Mouse (Mus musculus) embryo, embryonic 10.5 days (tissue): ENCODE data around the gene Il16.
"Not testable (repeated sequence)": the region's sequence is repeated elsewhere in the genome, so short reads cannot be mapped to it uniquely, and the experiment has no call there.

ENCODE experiments used
- DNase-seq: peaks from one replicate; pipeline ENCODE4 v3.0.0-alpha.2; 2015; ENCODE audit warnings: low spot score

The Il16 gene

DNA sequence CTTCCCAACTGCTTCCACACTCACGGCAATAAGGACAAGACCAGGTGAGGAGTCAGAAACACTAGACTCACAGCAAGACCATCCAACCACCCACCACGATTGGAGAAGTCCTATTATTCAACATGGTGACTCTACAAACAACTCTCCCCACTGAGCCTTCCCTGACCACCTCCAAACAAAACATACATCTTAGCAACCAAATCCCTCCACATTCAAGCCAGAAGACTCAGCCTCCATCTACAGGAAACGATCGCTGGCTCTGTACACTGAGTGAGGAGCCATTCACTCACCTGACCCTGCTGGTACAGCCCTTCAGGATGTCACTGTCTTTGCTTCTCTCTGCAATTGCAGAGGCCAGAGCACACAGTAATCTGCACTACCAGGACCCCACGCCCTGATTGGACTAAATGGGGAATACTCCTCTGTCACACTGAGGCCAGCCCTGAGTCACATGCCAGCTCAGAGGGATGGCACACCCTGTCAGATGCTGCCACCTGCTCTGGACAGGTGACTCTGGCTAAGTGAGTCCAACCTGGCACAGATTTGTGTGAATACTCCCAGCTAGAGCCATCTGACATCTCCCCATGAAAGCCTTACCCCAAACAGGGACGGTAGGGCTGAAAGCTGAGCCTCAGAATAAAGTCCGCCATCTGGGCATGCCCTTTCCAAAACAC lies 10.3 kb downstream of the Il16 start:
- no peak for DNase-seq

DNA sequence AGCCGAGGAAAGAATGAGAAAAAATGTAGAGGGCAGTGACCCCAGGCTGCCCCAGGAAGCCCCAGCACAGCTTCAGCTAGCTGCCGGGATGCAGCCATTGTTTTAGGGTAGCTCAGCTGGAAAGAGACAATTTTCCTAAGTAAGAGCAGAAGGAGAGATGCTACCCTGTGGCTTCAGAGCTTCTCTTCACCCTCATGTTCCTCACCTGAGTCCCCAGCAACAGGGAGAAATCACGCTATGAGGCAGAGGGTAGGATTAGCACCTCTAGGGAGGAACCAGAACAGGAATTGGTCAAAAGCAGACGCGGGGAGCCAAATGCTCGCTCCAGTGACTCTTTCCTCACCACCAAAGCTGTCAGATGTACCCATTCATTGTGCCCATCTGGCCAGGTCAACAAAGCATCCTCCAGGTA lies 10.8 kb downstream of the Il16 start:
- DNase-seq: no peak

GRCm38 (mm10) chr7:83734246-83734645 lies 11.3 kb downstream of the Il16 start:
- no peak for DNase-seq

GRCm38 (mm10) chr7:83732781-83733180 lies 12.7 kb downstream of the Il16 start:
- DNase-seq: no peak

DNA sequence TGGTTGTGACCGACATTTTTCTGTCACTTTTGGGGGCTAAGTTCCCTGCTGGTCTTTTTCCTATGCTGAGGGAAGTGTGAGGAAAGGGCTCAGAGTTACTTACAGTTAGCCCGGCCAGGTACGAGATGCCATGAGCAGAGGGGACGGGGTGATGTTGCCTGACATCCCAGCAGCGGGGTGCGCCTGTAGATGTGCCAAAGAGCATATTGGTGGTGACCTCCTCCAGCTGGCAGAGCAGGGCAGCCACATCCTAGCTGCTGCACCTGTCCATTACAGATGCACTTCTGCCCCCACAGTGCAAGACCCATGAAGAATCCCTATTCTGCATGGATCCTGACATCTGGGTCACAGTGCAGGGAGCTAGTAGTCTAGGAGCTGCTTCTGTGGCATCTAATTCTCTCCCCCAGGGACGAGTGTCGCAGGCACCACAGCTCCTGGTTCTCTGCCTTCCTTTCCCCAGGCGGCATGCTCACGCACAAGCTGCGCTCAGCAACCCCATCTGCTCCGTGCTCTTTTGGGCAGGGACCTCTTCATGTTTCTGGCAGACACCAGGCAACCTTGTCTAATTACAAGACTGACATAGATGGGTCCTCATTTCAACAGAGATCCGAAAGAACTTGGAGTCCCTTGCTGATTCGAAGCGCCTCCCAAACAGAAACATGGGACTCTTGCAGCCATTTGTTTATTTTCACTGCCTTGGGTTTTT lies 13.4 kb downstream of the Il16 start:
- DNase-seq: no peak

DNA sequence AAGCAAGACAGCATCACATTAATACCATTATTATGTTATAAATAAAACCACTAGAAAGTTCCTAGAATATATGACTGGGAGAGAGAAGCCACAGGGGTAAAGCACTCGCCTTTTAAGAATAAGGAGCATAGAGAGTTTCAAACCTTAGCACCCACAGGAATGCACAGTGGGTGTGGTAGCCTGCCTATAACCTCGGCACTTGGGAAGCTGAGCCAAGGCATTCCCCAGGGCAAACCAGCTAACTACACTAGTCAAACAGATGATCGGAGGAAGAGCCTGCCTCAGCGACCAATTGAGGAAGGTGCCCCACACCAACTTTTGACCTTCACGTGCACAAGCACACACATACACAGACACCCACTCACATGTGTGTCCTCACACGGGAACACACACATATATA lies 14.2 kb downstream of the Il16 start:
- DNase-seq: no peak

- DNase-seq: peak; percentile 51
Observed at GRCm38 (mm10) chr7:83726936-83727632, 18.4 kb downstream of the Il16 start.

GRCm38 (mm10) chr7:83725801-83726200 lies 19.7 kb downstream of the Il16 start:
- no peak for DNase-seq

- DNase-seq: no peak
Observed at GRCm38 (mm10) chr7:83724541-83724940, 21.0 kb downstream of the Il16 start.

GRCm38 (mm10) chr7:83723954-83724353 lies 21.6 kb downstream of the Il16 start:
- DNase-seq: no peak

DNA sequence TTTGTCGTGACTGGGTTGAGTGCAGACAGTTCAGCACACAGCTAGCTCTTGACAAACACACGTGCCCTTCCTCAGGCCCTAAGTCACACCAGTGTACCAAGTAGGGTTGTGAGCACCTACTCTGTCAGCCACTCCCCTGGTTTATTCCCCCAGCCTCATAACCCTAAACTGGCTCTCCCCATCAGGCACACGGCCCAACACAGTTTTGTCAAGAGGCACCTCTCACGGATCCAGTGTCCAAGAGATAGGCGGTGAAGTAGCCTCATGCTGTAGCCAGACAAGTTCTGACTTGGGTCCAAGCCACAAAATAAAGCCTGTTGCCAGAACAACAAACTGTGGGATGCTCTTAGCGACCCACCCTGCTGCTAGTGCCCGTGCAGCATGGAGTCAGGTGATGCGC lies 22.3 kb downstream of the Il16 start:
- DNase-seq: no peak

- no peak for DNase-seq
Observed at GRCm38 (mm10) chr7:83722485-83722884, 23.0 kb downstream of the Il16 start.

DNA sequence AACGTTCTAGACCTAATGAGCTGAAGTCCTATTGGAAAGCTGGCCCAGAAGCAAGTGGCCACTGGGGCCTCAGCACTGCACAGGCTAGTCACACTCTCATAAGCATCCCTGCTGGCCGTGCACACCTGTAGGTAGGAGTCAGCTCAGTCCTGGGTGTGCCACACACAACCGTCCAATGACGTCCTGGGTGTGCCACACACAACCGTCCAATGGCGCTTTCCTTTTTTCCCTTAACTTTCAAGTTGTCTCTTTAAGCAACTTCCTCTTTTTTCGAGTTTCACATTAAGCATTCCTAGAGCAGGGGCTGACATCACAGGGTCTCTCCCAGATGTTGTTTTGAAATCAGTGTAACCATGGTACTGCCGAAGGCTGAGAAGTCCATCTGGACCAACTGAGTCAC lies 25.3 kb downstream of the Il16 start:
- no peak for DNase-seq

- no peak for DNase-seq
Observed at GRCm38 (mm10) chr7:83717021-83717725, 28.4 kb downstream of the Il16 start.

DNA sequence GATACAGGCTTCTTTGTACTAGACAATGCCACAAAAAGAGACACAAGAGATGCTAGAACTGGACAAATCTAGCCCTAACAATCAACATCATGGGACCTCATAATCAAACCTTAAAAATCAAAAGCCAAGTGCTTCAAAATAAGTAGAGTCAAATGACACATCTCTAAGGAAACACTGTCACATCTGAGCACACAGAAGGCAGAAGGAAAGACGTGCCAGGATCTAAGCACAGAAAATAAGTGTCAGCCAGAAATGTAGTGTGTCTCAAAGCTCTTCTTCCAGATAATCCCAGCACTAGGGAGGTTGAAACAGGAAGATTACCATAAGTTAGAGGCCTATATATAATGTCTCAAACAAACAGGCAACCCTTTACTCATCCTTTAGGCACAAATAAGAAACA lies 31.9 kb downstream of the Il16 start:
- no peak for DNase-seq

DNA sequence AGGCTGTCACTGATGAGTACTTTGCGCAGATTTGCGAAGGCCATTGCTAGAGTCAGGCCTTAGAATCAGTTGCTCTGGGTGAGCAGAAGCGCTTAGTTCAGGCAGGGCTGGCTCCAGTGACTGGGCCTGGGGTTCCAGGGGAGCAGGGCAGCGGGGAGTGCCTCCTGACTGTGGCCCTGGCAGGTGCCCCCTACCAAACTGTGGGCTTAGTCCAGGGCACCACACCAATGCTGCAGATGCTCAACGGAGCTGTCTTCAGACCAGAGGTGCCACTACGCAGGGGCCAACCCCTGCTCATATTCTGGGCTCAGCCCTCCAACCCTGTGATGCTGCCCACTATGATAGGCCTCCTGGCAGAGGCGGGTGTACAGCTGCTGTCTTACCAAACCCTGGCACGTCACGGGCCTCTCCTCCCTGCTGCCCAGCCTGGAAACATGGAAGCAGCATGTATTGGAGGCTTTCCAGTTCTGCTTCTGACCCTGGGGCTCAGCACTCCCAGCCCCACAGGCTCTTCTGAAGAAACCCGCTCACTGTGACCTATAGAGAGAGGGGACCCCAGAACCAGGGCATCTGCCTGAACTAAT lies 33.8 kb downstream of the Il16 start:
- not testable (repeated sequence) for DNase-seq

- peak; percentile 50 for DNase-seq
Observed at GRCm38 (mm10) chr7:83703046-83703775, 42.3 kb downstream of the Il16 start.

DNA sequence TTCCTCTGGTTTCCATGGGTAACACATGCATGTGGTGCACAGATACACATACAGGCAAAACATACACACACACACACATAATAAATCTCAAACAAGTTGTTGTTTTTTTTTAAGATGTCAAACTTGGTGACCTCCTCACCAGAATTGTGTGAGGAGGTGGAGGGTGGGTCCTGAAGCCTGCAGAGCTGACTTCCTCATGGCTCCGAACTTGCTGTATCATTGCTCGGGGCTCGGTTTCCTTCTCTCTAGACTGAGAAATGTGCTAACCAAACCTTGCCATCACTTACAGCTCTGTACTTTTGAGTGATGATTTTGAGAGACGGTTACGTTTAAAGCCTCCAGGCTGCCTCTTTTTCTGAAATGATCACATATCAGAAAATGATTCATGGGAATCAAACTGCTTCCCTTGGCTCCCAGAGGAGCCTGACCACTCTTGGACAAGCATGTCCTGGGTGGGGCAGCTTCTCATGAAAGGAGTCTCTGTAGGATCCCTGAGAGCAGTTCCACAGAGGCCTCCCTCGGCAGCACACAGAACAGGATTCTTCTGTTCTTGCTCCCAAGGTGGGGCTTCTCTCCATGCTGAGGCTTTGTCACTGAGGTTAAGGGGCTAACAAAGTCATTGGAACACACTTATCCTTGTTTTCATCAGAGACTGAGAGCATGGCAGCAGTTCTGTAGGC lies 46.3 kb downstream of the Il16 start:
- no peak for DNase-seq

- peak; percentile 68 for DNase-seq
Observed at GRCm38 (mm10) chr7:83695449-83696212, 49.9 kb downstream of the Il16 start.

DNA sequence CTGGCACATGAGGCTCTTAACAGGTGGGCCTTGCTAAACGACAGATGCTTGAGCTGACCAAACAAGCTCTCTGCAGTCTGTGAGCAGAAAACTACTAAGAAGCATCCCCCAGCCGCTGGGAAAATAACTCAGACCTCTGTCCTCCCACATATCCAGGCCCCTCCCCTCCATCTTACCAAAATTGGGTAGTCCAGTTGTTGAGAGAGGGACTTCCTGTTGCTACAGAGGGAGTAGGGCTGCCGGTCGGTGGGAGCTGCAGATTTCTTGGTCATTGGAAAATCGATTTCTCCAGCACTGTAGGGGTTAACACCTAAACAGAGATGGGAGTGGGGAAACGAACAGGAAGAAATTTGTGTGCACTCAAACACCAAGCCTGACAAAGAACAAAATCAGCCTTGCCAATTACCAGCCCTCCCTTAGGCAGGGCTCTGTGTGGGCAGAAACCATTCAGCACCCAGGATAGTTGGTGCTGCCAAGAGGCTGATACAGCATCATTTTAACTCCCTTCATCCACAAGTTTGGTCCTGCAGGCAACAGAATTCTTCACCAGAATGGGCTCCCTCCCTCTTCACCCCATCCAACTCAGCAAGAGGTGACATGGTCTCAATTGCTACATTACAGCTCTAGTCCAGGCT lies 62.8 kb downstream of the Il16 start:
- DNase-seq: no peak
